Mouse (Mus musculus): ENCODE measurements at regions not wholly inside any gene's neighbourhood (a gene's known extent, or its start where the extent isn't known, plus 50 kb on each side); places are given as distances from the start of the nearest gene placed in this dataset.

DNA sequence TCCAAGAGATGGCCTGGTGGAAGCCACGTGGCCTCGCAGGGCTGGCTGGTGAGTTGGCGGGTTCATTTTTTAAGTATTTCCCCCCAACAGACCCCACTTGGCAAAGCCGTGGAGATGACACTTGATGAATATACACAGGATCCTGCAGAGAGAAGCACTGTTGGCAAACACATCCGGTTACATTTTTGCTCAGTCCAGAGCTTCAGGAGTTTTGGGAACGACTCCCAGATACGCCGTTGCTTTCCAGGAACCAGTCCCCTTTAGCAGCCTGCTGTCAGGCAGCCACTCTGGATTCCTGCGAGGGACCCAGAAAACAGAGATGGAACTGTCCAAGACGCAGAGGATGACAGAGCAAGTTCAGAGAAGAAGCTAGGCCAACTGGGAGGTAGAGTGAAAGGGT lies 105.8 kb upstream of the Ado start:
- Histone ChIP-seq H3K27ac (no peak overlapping the region), H3K4me3 (no peak overlapping the region)
- TF ChIP-seq CTCF (IDR thresholded peaks at IDR 0.05): no peak
- DNase-seq (ENCODE audit: extremely low spot score in 1 of 2, low spot score in 2 of 2): no peak
- intact Hi-C loops (cut with DNase I): no loop called here

DNA sequence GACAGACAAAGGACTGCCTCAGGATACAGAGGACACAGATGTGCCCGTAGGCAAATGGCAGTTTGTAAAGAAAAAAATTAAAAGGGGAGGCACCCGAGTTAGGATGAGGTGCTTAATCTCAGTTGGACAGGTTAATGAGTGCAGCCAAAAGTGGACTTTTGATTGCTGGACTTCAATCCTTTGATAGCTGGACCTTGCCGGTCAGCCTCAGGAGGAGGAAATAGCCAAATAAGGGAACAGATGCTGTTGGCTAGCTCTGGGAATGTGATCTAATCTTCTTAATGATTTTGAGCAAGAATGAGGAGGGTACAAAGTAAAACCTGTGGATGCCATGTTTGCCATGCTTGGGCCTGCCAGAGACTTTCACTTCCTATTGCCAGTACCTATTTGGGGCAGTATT lies 103.5 kb upstream of the Ado start:
- TF ChIP-seq CTCF (IDR thresholded peaks at IDR 0.05): no peak
- Histone ChIP-seq H3K4me3 (no peak overlapping the region), H3K27ac (no peak overlapping the region)
- no peak for DNase-seq (ENCODE audit: extremely low spot score in 1 of 2, low spot score in 2 of 2)
- intact Hi-C loops (cut with DNase I): no loop called here

DNA sequence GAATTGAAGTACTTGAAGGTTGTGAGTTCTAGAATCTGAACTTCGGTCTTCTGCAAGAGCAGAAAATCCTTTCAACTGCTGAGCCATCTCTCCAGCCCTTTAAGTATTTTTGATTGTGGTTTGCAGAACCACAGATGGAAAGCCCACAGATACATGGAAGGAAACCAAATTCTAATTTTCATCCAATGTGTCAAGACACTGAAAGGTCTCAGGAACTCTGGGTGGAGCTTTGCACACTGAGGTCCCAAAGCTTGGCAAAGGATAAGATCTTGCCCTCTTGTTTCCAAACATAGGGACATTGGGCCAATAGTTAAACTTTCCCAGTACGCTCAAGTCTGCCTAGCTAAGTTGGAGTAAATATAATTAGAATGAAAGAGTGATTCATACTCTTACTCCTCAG lies 102.6 kb upstream of the Ado start:
- no peak overlapping the region for H3K27ac ChIP-seq
- DNase-seq (ENCODE audit: extremely low spot score in 1 of 2, low spot score in 2 of 2): no peak
- TF ChIP-seq CTCF (IDR thresholded peaks at IDR 0.05): no peak
- intact Hi-C loops (cut with DNase I): no loop called here
- no peak overlapping the region for H3K4me3 ChIP-seq

DNA sequence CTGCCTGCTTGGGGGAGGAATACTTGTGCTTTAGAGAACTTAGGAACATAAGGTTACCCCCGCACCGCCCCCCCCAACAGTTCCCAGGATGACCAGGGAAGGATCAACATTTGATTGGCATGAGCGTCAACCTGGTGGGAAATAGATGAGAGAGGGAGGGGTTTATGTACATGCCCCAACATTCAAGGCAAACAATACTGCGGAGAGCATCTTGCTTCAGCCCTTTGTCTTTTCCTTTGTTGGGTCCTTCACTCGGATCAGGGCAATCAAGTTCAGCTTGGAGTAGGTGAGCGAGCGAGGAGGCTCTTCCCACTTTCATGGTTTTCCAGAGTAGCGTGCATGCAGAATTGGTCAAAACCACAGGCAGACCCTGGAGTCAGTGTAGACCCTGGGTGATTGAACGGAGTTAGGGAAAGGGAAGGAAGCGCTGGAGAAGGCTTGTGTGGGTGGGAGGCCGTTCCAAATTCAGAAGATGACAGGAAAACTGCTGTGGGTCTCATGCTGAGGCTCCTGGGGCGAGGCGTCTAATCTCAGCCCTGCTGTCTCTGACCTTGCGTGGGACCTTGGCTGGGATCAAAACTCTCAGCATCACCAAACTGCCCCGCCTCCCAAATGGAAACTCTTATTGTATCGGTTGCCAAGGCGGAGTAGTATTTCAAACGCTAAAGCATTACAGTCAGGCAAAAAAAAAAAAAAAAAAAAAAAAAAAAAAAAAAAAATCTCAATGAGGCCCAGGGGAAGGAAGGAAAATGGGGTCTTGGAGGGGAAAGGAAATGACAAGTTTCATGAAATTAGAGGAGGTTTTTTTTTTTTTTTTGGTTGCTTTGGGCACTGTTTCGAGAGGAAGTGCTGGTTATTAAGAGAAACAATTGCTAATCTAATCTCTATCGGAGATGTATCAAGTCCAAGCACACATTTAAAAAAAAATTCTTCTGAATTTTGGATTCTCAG lies 99.3 kb upstream of the Ado start:
- intact Hi-C loops (cut with DNase I): loop anchor here (5.0 kb wide), 1 partner anchor 111 kb away; the partner anchor contains the start of gene Egr2
- Histone ChIP-seq H3K27ac (no peak overlapping the region), H3K4me3 (no peak overlapping the region)
- no peak for TF ChIP-seq CTCF (IDR thresholded peaks at IDR 0.05)
- no peak for DNase-seq (ENCODE audit: extremely low spot score in 1 of 2, low spot score in 2 of 2)

DNA sequence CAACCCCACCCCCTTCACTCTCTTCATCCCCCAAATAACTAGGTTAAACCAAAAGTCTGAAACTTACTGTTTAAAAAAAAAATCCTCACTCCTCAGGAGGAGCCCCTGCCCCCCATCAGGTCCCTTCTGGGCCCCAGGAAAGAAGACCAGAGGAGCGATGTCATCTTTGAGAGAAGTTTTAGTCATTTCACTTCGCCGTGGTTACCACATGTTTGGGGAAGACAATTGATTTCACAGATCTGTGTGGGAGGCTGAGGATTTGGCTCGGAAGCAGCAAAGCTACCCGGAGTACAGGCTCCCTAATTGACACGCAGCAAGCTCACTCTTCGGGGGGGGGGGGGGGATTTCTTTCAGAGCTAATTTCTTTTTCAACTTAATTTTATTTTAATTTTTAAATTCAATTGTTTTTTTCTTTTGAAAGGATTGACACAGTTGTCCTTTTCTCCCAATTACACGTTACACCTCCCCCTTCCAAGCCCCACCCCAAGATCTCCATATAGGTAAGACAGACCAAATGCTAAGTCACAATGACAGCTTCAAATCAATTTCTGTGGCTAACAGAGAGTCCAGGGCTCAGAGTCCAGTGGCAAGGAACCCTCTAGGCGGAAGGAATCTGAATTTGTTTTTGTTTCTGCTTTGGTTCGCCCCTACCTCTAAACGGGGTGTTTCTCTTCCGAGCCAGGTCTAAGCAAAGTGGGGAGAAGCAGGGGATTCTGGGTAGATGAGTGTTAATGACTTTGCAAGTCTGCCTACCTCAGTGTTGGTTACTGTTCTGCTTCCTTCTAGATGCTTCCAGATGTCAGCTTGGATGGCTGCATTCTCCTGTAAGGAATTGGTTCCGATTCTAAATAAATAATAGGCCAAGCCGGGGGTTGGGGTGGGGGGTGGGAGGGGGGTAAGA lies 98.2 kb upstream of the Ado start:
- DNase-seq (ENCODE audit: extremely low spot score in 1 of 2, low spot score in 2 of 2): no peak
- Histone ChIP-seq H3K27ac (no peak overlapping the region), H3K4me3 (0 out of 2 replicates have a peak overlapping the region, but pooled peaks have one; percentile 14)
- intact Hi-C loops (cut with DNase I): loop anchor here (5.0 kb wide), 1 partner anchor 110 kb away; the partner anchor contains the start of gene Egr2
- TF ChIP-seq CTCF (IDR thresholded peaks at IDR 0.05): no peak

DNA sequence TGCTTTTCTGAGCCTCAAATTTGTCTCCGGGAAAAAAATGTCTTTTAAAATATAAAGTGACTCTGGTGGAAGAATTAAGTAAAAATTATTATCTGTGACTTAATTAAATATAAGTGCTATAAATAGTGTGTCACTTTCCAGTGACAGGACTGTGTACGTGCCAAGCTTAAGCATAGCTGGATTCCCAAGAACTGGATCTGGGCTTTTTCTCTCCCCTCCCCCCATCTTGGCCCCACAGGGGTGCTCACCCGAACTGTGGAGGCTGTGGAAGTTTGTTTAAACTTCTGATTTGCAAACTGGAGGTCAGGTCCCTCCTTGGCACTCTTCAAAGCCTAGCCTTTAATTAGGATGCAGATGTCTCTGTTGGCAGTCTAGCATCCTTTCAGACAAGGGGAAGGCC lies 97.1 kb upstream of the Ado start:
- TF ChIP-seq CTCF (IDR thresholded peaks at IDR 0.05): no peak
- intact Hi-C loops (cut with DNase I): loop anchor here (5.0 kb wide), 1 partner anchor 109 kb away; the partner anchor contains the start of gene Egr2

DNA sequence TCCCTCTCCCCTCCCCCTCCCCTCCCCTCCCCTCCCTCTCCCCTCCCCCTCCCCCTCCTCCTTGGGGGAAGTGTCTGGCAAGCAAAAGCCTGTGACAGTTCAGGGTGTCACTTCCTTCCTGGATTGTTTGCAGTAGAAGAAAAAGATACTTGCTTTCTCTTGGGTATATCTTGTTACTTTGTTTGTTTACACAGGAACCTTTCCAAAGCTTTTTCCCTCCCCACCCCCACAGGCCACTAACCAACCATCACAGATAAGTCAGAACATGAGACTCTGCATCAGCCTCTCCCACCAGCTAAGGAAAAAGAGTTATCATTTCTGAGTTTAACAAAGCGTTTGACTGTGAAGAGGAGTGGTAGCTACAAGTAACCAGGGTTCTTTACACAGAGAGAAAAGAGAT lies 95.5 kb upstream of the Ado start:
- no peak for TF ChIP-seq CTCF (IDR thresholded peaks at IDR 0.05)
- intact Hi-C loops (cut with DNase I): no loop called here
- H3K27ac ChIP-seq: no peak overlapping the region
- DNase-seq (ENCODE audit: extremely low spot score in 1 of 2, low spot score in 2 of 2): no peak
- H3K4me3 ChIP-seq: no peak overlapping the region

More for the DNA sequence above, 97.1 kb upstream of the Ado start:
- DNase-seq (ENCODE audit: extremely low spot score in 1 of 2, low spot score in 2 of 2): no peak
- Histone ChIP-seq H3K27ac (no peak overlapping the region), H3K4me3 (no peak overlapping the region)

DNA sequence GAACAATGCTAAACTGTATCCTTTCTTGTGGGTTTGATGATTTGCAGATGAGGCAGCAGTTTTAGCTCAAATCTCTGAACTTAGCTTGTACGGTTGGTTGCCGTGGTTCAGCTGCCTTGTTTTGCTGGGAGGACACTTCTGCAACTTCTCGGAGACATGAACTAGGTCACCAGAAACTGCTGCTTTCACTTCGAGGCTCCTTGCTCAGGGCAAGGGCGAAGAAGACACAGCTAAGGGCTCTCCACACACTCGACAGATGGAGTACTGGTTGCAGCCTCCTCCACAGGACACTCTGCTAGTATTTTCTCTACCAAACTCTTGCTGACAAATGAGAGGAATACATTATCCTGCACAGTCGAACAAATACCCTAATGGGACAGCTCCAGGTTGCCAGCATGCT lies 94.9 kb upstream of the Ado start:
- no peak for TF ChIP-seq CTCF (IDR thresholded peaks at IDR 0.05)
- no peak for DNase-seq (ENCODE audit: extremely low spot score in 1 of 2, low spot score in 2 of 2)
- intact Hi-C loops (cut with DNase I): no loop called here
- Histone ChIP-seq H3K27ac (no peak overlapping the region), H3K4me3 (no peak overlapping the region)

DNA sequence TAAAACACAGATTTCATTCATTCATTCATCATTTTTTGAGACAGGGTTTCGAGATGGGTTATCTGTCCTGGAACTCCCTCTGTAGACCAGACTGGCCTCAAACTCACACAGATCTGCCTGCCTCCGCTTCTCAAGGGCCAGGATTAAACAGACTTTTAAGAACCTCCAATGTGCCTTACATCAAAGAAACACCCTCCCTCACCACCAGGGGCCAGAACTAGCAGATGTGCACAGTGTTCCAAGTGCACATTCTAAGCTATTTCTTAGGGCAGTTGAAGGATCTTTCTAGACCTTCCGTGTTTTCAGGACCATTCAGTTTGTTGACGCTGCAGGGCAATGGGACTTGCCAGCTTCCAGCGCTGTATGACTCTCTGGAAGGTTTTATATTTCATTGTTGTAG lies 88.6 kb upstream of the Ado start:
- intact Hi-C loops (cut with DNase I): no loop called here
- H3K4me3 ChIP-seq: no peak overlapping the region
- H3K27ac ChIP-seq: no peak overlapping the region
- DNase-seq (ENCODE audit: extremely low spot score in 1 of 2, low spot score in 2 of 2): no peak
- no peak; the same call in 1 of the 2 replicates for TF ChIP-seq CTCF (IDR thresholded peaks at IDR 0.05)

DNA sequence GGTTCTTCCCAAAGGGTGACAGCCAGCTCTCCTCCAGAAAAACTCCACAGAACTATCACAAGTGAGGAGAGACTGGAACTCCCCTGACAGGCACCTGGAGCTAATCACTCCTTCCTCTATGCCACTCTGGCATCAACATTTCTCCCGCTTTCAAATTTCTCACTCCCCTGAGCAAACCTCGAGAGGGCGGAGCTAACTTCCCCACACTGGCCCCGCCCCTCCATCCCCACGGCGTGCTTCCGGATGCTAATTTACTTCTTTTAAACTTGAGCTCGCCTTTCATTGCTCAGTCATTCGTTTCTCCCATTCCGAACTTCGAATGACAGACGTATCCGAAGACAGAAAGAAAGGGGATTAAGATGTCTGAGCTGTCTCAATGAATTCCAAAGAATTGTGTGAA lies 87.8 kb upstream of the Ado start:
- DNase-seq (ENCODE audit: extremely low spot score in 1 of 2, low spot score in 2 of 2): no peak
- no peak overlapping the region for H3K4me3 ChIP-seq
- intact Hi-C loops (cut with DNase I): no loop called here
- no peak overlapping the region for H3K27ac ChIP-seq
- no peak for TF ChIP-seq CTCF (IDR thresholded peaks at IDR 0.05)

DNA sequence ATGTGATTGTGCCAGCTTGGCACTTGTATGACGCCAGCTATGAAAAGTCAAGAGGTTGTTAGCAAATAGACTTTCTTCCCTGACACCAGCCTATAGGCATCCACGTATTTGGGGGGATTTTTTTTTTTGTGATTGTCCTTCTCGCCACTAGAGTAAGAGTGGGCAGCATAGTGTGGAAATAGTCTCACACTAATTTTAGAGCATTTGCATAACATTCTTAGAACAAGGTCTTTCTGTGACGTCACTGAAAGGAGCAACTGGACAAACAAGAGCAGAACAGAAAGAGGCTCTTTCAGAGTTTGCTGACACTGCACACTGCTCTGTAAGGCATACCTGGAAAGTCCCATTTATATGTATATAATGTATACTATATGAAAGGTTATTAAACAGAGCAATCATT lies 86.0 kb upstream of the Ado start:
- no peak for DNase-seq (ENCODE audit: extremely low spot score in 1 of 2, low spot score in 2 of 2)
- H3K27ac ChIP-seq: no peak overlapping the region
- H3K4me3 ChIP-seq: no peak overlapping the region
- intact Hi-C loops (cut with DNase I): no loop called here
- TF ChIP-seq CTCF (IDR thresholded peaks at IDR 0.05): no peak

DNA sequence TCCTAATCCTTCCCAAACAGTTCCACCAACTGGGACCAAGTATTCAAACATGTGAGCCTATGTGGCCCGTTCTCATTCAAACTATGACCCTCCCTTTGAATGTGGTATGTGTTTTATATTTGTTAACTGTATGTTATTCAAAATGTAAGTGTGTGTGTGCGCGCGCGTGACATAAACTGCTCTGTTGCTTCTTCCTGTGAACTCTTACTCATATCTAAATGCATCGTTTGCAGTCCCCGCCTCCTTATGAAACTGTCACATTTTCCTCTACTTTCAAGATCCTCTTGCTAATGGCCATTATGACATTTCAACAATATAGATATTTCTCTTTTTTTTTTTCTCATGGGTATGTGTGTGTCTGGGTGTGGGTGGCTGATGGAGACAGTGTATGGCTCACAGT lies 84.3 kb upstream of the Ado start:
- H3K4me3 ChIP-seq: no peak overlapping the region
- H3K27ac ChIP-seq: no peak overlapping the region
- TF ChIP-seq CTCF (IDR thresholded peaks at IDR 0.05): no peak
- intact Hi-C loops (cut with DNase I): no loop called here
- no peak for DNase-seq (ENCODE audit: extremely low spot score in 1 of 2, low spot score in 2 of 2)

Measured in left cerebral cortex, adult 2 months (tissue).